Mouse (Mus musculus): ENCODE measurements around the gene OR5BS1P. TPM values are rescaled to one million over a fixed set of nuclear protein-coding genes. Genes with fewer than 3 reads are reported as not detected.
A peak's percentile ranks its signal among the peaks of the same experiment; 100 is the strongest.
"Not testable (repeated sequence)": the region's sequence is repeated elsewhere in the genome, so short reads cannot be mapped to it uniquely, and the experiment has no call there.

The OR5BS1P gene
- total RNA-seq (2021): not detected
- long read RNA-seq, experiment 1: 0 reads
- long read RNA-seq, experiment 2: 0 reads

DNA sequence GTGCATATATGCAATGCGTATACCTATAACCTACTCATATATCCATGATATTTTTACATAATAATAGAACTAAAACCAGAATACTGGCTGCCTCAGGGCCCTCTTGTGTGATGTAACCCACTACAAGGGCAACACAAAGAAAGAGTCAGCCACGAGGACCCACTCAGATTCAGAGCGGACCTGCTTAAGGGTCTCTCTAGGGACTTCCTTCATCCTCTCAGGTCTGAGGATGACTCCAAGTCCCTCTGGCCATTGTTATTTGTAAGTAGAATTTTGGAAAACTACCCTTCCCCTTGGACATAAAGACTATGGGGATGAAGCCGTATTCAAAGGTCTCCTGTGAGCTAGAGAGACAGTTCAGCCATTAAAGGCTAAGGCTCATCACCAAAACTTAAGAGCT lies at the start of gene OR5BS1P:
Gene OR5BS1P (plus strand): TSS at position 301 of the 400 bp plus-strand sequence.
- no peak for DNase-seq (ENCODE audit: low spot score in 2 of 2)

- DNase-seq (ENCODE audit: low spot score in 2 of 2): no peak
Measured at GRCm38 (mm10) chr15:98420897-98421296, 48.8 kb upstream of the OR5BS1P start.

- DNase-seq (ENCODE audit: low spot score in 2 of 2): no peak
Measured at GRCm38 (mm10) chr15:98424326-98424725, 45.4 kb upstream of the OR5BS1P start.

- no peak for DNase-seq (ENCODE audit: low spot score in 2 of 2)
Measured at GRCm38 (mm10) chr15:98424753-98425152, 44.9 kb upstream of the OR5BS1P start.

- DNase-seq (ENCODE audit: low spot score in 2 of 2): no peak
Measured at GRCm38 (mm10) chr15:98425188-98425587, 44.5 kb upstream of the OR5BS1P start.

GRCm38 (mm10) chr15:98430925-98431324 lies 38.8 kb upstream of the OR5BS1P start, which contains the start of gene Olfr282:
TSS of gene Olfr282 (plus strand) at chr15:98431225.
- not testable (repeated sequence) for DNase-seq (ENCODE audit: low spot score in 2 of 2)

GRCm38 (mm10) chr15:98444561-98444960 lies 25.1 kb upstream of the OR5BS1P start:
- no peak for DNase-seq (ENCODE audit: low spot score in 2 of 2)

GRCm38 (mm10) chr15:98448521-98448920 lies 21.2 kb upstream of the OR5BS1P start:
- DNase-seq (ENCODE audit: low spot score in 2 of 2): no peak

- DNase-seq (ENCODE audit: low spot score in 2 of 2): no peak
Measured at GRCm38 (mm10) chr15:98452288-98452687, 17.4 kb upstream of the OR5BS1P start, which contains the start of gene Olfr281. TSS of gene Olfr281 (plus strand) at chr15:98452588.

GRCm38 (mm10) chr15:98471539-98471938 lies 1.8 kb downstream of the OR5BS1P start:
- no peak for DNase-seq (ENCODE audit: low spot score in 2 of 2)

DNA sequence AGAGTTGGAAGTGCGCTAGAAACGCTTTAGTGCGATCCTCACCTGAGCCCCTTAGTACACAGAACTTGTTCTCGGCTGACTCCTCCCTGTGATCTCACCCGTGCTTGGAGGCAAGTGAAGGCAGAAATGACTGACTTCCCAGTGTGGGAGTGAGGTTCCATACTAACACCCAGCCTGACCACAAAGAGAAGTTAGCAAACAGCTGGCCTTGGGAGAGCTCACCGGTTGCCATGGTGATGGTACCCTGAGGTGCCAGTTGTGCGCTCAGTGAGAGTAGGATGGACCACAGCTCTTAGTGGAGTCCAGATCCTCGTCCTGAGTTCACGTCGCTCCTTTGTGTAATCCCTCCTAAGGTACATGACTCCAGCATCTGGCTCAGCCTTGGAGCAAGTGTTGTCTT lies 5.3 kb downstream of the OR5BS1P start:
- no peak for DNase-seq (ENCODE audit: low spot score in 2 of 2)

- peak; percentile 48 to 59 for DNase-seq (ENCODE audit: low spot score in 2 of 2)
Measured at GRCm38 (mm10) chr15:98475382-98475781, 5.7 kb downstream of the OR5BS1P start.

DNA sequence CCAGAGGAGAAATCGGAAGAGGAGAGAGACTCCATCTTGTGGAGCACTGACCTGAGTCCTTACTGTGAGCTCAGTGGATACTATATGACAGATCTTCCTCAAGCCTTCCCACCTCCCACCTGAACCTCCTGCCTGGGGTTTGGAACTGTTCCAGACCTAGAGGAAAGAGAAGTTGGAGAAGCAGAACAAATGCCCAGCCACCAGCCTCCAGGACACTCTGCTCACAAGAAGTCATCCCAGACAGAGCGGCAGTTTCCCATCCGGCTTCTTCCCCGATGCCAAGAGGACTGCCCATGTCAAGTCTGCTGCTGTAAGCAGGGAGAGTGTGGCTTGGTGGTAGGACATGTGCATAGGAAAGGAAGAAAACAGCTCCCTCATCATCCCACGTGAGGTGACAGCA lies 6.6 kb downstream of the OR5BS1P start:
- DNase-seq (ENCODE audit: low spot score in 2 of 2): no peak

GRCm38 (mm10) chr15:98479568-98480102 lies 9.9 kb downstream of the OR5BS1P start:
- DNase-seq (ENCODE audit: low spot score in 2 of 2): no peak

GRCm38 (mm10) chr15:98482701-98483100 lies 13.0 kb downstream of the OR5BS1P start, which contains the start of gene Lalba:
TSS of gene Lalba (minus strand) at chr15:98482721.
- DNase-seq (ENCODE audit: low spot score in 2 of 2): no peak

GRCm38 (mm10) chr15:98483907-98484886 lies 14.5 kb downstream of the OR5BS1P start:
- no peak for DNase-seq (ENCODE audit: low spot score in 2 of 2)

DNA sequence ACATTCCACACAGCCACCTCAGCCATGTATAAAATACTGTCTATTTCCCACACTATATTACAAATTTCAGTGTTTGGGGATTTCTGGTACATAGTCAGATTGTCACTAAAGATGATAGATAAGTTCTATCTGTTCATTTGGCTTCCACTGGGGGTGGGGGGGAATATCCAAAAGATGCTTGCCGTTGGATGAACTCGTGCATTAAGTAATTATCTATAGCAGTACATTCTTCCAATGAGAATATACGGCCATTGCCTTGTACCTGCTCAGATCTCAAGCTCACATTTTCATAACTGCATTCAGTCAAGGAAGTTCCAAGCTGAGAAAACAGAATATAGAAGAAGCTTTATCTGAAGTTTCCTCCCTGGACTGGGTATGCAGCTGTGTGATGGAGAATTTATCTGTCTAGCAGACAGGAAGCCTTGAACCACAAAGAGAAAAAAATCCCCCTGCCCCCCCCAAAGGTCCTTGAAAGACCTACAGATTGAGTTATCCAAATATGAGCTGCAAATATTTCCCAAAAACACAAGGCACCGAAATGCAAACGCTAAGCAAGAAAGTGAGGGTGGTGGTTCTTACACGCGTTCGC lies 16.8 kb downstream of the OR5BS1P start:
- DNase-seq (ENCODE audit: low spot score in 2 of 2): no peak

DNA sequence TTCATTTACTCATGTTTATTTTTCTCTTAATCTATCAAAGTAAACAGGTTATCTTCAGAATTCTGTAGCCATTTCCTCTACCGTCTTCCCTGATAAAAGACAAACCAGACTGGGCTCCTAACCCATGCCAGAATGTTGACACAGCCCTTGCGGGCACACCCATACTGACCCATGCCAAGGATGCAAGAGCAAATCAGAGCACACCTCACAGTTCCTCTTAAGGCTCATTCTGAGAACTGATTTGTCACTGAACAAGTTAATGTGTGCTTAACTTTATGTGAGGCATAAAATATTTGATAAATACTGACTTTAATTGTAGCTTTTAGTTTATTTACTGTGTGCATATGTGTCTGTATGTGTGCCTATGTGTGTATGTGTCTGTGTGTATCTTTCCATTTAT lies 21.6 kb downstream of the OR5BS1P start:
- no peak for DNase-seq (ENCODE audit: low spot score in 2 of 2)

- no peak for DNase-seq (ENCODE audit: low spot score in 2 of 2)
Measured at GRCm38 (mm10) chr15:98492102-98492501, 22.4 kb downstream of the OR5BS1P start, which contains the start of gene Olfr279. TSS of gene Olfr279 (plus strand) at chr15:98492402.

DNA sequence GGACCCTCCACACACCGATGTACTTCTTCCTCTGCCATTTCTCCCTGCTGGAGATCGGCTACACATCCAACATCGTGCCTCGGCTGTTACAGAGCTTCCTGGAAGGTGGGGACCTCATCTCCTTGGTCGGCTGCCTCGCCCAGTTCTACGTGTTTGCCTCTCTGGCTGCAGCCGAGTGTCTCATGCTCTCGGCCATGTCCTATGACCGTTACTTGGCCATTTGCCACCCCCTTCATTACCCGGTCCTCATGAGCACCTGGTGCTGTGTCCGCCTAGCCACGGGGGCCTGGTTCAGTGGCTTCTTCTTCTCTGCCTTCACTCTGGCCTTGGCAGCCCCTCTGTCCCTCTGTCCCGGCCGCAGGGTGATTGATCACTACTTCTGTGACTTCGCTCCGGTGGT lies 27.9 kb downstream of the OR5BS1P start:
- DNase-seq (ENCODE audit: low spot score in 2 of 2): no peak

DNA sequence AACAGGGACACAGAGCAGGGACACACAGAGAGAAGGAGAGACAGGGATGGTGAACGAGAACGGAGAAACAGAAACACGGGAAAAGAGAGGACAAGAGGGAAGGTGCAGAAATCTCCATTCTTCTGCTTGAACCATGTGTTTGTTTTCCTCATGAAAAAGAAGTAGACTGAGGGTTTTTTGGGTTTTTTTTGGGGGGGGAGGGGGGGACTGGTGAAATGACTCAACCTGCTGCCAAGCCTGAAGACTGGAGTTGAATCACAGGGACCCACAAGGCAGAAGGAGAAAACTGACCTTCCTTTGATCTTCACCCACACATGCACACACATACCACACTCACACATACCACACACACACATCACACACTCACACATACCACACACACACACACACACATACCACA lies 33.6 kb downstream of the OR5BS1P start:
- no peak for DNase-seq (ENCODE audit: low spot score in 2 of 2)

GRCm38 (mm10) chr15:98504514-98504913 lies 34.8 kb downstream of the OR5BS1P start:
- DNase-seq (ENCODE audit: low spot score in 2 of 2): peak; percentile 49 to 70

Data from adrenal gland, adult 18-20 months (tissue).